Mouse (Mus musculus): ENCODE data around the gene Nufip2. TPM values are rescaled to one million over a fixed set of nuclear protein-coding genes. Genes with fewer than 3 reads are reported as not detected.

Gene Nufip2
- polyA plus RNA-seq, 1 experiment from 2014 or later, result 3.9 TPM

- Histone ChIP-seq H3K4me1 (peaks cover 37% of the 10 kb centered on the region), H3K4me3 (no peak overlapping the region), H3K36me3 (replicated peaks) (peaks cover 26% of the 10 kb centered on the region), H3K9me3 (no peaks in the 10 kb centered on the region), H3K27me3 (ENCODE audit: poor library complexity, severe bottlenecking) (no peaks in the 10 kb centered on the region), H3K27ac (no peak overlapping the region)
- no peak for DNase-seq (ENCODE audit: extremely low spot score, low spot score)
- WGBS, result 88% methylated on average over 7 of the region's 7 CpGs
These were observed 96.3 kb downstream of the Nufip2 start for GRCm38 (mm10) chr11:77782104-77782815.

DNA sequence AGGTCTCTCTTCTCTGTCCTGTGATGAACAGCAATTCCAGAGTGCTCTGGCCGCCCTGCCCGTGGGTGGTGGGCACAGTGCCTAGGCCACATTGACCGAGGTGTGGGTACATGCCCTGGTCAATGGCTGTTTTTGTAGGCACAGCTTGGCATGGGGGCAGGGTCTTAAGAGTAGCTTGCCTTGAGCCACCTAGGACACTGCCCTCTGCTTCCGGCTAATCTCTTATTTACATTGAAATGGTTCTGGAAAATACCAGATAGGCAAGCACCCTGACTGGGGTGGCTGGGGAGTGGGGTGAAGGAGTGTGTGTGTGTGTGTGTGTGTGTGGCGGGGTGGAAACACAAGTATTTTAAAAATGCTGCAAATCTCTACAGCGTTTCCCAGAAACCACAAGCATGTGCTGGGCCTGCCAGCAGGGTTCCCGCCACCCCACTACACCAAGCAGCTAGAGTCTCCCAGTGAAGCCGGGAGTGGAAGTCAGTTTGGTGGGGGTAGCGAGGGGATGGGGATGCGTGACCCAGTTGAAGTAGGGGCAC lies 97.3 kb downstream of the Nufip2 start:
- 65% methylated on average over 10 of the region's 10 CpGs for WGBS
- peak overlapping the region; percentile 51; the same call in 1 of the 2 replicates for H3K27ac ChIP-seq

GRCm38 (mm10) chr11:77783747-77784646 lies 98.0 kb downstream of the Nufip2 start:
- H3K4me1 ChIP-seq, result peaks cover 37% of the 10 kb centered on the region
- no peaks in the 10 kb centered on the region for H3K9me3 ChIP-seq
- no peak for DNase-seq (ENCODE audit: extremely low spot score, low spot score)
- peak overlapping the region; percentile 51; the same call in 1 of the 2 replicates for H3K27ac ChIP-seq
- H3K36me3 ChIP-seq (replicated peaks), result peaks cover 12% of the 10 kb centered on the region
- H3K4me3 ChIP-seq, result no peak overlapping the region
- H3K27me3 ChIP-seq (ENCODE audit: poor library complexity, severe bottlenecking), result no peaks in the 10 kb centered on the region
- 61% methylated on average over 18 of the region's 18 CpGs for WGBS

More for the DNA sequence above, 97.3 kb downstream of the Nufip2 start:
- Histone ChIP-seq H3K4me1 (peaks cover 37% of the 10 kb centered on the region), H3K27me3 (ENCODE audit: poor library complexity, severe bottlenecking) (no peaks in the 10 kb centered on the region), H3K36me3 (replicated peaks) (peaks cover 16% of the 10 kb centered on the region), H3K9me3 (no peaks in the 10 kb centered on the region), H3K4me3 (no peak overlapping the region)
- DNase-seq (ENCODE audit: extremely low spot score, low spot score), result no peak

- peak overlapping the region; percentile 75 for H3K27ac ChIP-seq
- 82% methylated on average over 9 of the region's 9 CpGs for WGBS
These were observed 98.9 kb downstream of the Nufip2 start for GRCm38 (mm10) chr11:77784894-77785293.

GRCm38 (mm10) chr11:77785396-77785767 lies 99.4 kb downstream of the Nufip2 start:
- H3K36me3 ChIP-seq (replicated peaks), result peaks cover 9% of the 10 kb centered on the region
- H3K27ac ChIP-seq, result peak overlapping the region; percentile 75
- H3K4me3 ChIP-seq, result no peak overlapping the region
- H3K4me1 ChIP-seq, result peaks cover 41% of the 10 kb centered on the region
- no peak for DNase-seq (ENCODE audit: extremely low spot score, low spot score)
- no peaks in the 10 kb centered on the region for H3K9me3 ChIP-seq
- 21% methylated on average over 5 of the region's 5 CpGs for WGBS
- H3K27me3 ChIP-seq (ENCODE audit: poor library complexity, severe bottlenecking), result no peaks in the 10 kb centered on the region

More at GRCm38 (mm10) chr11:77784894-77785293, 98.9 kb downstream of the Nufip2 start:
- Histone ChIP-seq H3K4me1 (peaks cover 37% of the 10 kb centered on the region), H3K36me3 (replicated peaks) (peaks cover 9% of the 10 kb centered on the region), H3K9me3 (no peaks in the 10 kb centered on the region), H3K4me3 (no peak overlapping the region), H3K27me3 (ENCODE audit: poor library complexity, severe bottlenecking) (no peaks in the 10 kb centered on the region)
- no peak for DNase-seq (ENCODE audit: extremely low spot score, low spot score)

- Histone ChIP-seq H3K9me3 (no peaks in the 10 kb centered on the region), H3K4me1 (peaks cover 47% of the 10 kb centered on the region), H3K27me3 (ENCODE audit: poor library complexity, severe bottlenecking) (no peaks in the 10 kb centered on the region), H3K27ac (peak overlapping the region; percentile 75), H3K4me3 (no peak overlapping the region), H3K36me3 (replicated peaks) (peaks cover 4% of the 10 kb centered on the region; the same call in 1 of the 2 replicates)
- no peak for DNase-seq (ENCODE audit: extremely low spot score, low spot score)
- 72% methylated on average over 7 of the region's 7 CpGs for WGBS
These were observed 100.0 kb downstream of the Nufip2 start for GRCm38 (mm10) chr11:77785768-77786561.

- Histone ChIP-seq H3K4me1 (peaks cover 64% of the 10 kb centered on the region), H3K4me3 (no peak within 1 kb of the TSS)
These were observed 101.8 kb downstream of the Nufip2 start, which contains the start of gene Gm10277 for GRCm38 (mm10) chr11:77787707-77788106. Gene Gm10277, minus strand, starts transcription at chr11:77787747.

GRCm38 (mm10) chr11:77789512-77789911 lies 103.6 kb downstream of the Nufip2 start:
- no peak for DNase-seq (ENCODE audit: extremely low spot score, low spot score)
- Histone ChIP-seq H3K36me3 (replicated peaks) (no peaks in the 10 kb centered on the region; the same call in 1 of the 2 replicates), H3K27ac (no peak overlapping the region), H3K4me3 (no peak overlapping the region), H3K9me3 (no peaks in the 10 kb centered on the region), H3K4me1 (peaks cover 61% of the 10 kb centered on the region), H3K27me3 (ENCODE audit: poor library complexity, severe bottlenecking) (no peaks in the 10 kb centered on the region)
- 92% methylated on average over 5 of the region's 5 CpGs for WGBS

More at GRCm38 (mm10) chr11:77787707-77788106, 101.8 kb downstream of the Nufip2 start, which contains the start of gene Gm10277:
- no peaks in the 10 kb centered on the region; the same call in 1 of the 2 replicates for H3K36me3 ChIP-seq (replicated peaks)
- no peaks in the 10 kb centered on the region for H3K27me3 ChIP-seq (ENCODE audit: poor library complexity, severe bottlenecking)
- H3K27ac ChIP-seq, result no peak within 1 kb of the TSS
- H3K9me3 ChIP-seq, result no peaks in the 10 kb centered on the region
- WGBS, result 86% methylated on average over 5 of the region's 5 CpGs
- no peak for DNase-seq (ENCODE audit: extremely low spot score, low spot score)

DNA sequence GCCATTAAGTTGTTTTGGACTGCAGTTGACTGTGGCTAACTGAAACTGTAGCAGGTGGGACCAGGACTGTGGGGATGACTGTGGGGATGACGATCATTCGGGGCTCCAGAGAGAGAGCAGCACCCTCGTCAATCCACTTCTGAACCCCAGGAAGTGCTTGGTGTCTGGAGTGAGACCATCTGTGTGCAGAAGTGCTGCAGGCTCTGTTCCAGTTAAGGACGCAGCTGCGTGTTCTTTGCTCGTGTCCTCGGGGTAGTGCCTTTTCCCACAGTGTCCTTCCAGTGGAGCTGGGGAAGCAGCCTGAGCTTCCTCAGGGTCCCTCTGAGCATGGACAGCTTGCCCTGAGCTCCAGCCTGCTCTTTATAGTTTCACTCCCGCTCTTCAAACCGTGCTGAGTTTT lies 104.3 kb downstream of the Nufip2 start:
- no peak for DNase-seq (ENCODE audit: extremely low spot score, low spot score)
- H3K4me3 ChIP-seq, result no peak overlapping the region
- peak overlapping the region; percentile 80 for H3K27ac ChIP-seq
- H3K36me3 ChIP-seq (replicated peaks), result no peaks in the 10 kb centered on the region; the same call in 1 of the 2 replicates
- WGBS, result 57% methylated on average over 9 of the region's 9 CpGs
- H3K9me3 ChIP-seq, result no peaks in the 10 kb centered on the region
- no peaks in the 10 kb centered on the region for H3K27me3 ChIP-seq (ENCODE audit: poor library complexity, severe bottlenecking)
- peaks cover 54% of the 10 kb centered on the region for H3K4me1 ChIP-seq

DNA sequence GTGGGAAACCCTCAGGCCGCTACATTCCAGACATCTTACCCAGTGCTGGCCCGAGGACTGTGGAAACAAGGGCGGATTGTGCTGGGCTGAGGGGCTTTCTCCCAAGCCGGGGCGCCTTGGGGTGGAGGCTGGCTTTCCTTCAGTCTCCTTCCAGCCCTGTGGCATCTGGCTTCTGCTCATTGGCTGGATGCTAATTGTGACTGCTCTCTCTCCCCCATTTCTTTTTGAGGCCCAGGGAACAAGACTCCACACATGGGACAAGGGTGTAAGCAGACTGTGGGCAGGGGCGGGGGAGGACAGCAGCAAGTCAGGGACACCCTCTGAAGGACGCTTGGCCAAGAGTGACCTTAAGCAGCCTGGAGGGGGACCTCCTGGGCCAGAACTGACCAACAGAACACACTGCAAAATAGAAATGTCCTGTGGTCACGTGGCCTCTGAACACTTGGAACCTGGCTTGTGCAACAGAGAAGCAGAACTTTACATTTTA lies 105.3 kb downstream of the Nufip2 start:
- no peak for DNase-seq (ENCODE audit: extremely low spot score, low spot score)

More for the DNA sequence above, 105.3 kb downstream of the Nufip2 start:
- Histone ChIP-seq H3K36me3 (replicated peaks) (no peaks in the 10 kb centered on the region), H3K4me3 (no peak overlapping the region), H3K27ac (peak overlapping the region; percentile 80), H3K4me1 (peaks cover 44% of the 10 kb centered on the region), H3K9me3 (no peaks in the 10 kb centered on the region), H3K27me3 (ENCODE audit: poor library complexity, severe bottlenecking) (no peaks in the 10 kb centered on the region)
- 40% methylated on average over 8 of the region's 8 CpGs for WGBS

All from forebrain, embryonic 10.5 days (tissue).